Mouse (Mus musculus) stomach, embryonic 16.5 days (tissue): ENCODE results near the gene Gm8165. TPM values are rescaled to one million over a fixed set of nuclear protein-coding genes. Genes with fewer than 3 reads are reported as not detected.
"Not testable (repeated sequence)": the region's sequence is repeated elsewhere in the genome, so short reads cannot be mapped to it uniquely, and the experiment has no call there.

Experiments used
- ATAC-seq: fragments of 200-750 bp; cut with Nextera tagmentation; 2 replicates; pipeline ENCODE4 v1.8.0; 2017; ENCODE audit warnings: moderate number of reproducible peaks, moderate TSS enrichment; ENCODE audit not compliant: insufficient read depth, low FRiP score
- H3K27ac ChIP-seq: fragments of 300-500 bp; sonication (generic); 2 replicates; pipeline ENCODE4 v1.5.1; 2014; ENCODE audit warnings: low read length
- H3K27me3 ChIP-seq: fragments of 300-500 bp; sonication (generic); 2 replicates; pipeline ENCODE4 v1.6.1; 2014; ENCODE audit warnings: low read length, control low read depth, mixed read lengths; ENCODE audit not compliant: control insufficient read depth, insufficient read depth
- H3K36me3 ChIP-seq: fragments of 300-500 bp; sonication (generic); 2 replicates; pipeline ENCODE4 v1.6.1; 2014; ENCODE audit warnings: low read length; ENCODE audit not compliant: control insufficient read depth, insufficient read depth
- H3K4me1 ChIP-seq: fragments of 300-500 bp; sonication (generic); 2 replicates; pipeline ENCODE4 v1.6.1; 2014; ENCODE audit warnings: low read length, control low read depth, mixed read lengths; ENCODE audit not compliant: control insufficient read depth, insufficient read depth
- H3K4me2 ChIP-seq: fragments of 300-500 bp; sonication (generic); 2 replicates; pipeline ENCODE4 v1.6.1; 2014; ENCODE audit warnings: low read depth, low read length, mixed read lengths
- H3K4me3 ChIP-seq: fragments of 300-500 bp; sonication (generic); replicated peaks from 2 replicates; pipeline ENCODE4 v1.5.1; 2014; ENCODE audit warnings: mild to moderate bottlenecking, low read length
- H3K9ac ChIP-seq: fragments of 300-500 bp; sonication (generic); 2 replicates; pipeline ENCODE4 v1.6.1; 2014; ENCODE audit warnings: low read length
- H3K9me3 ChIP-seq: fragments of 300-500 bp; sonication (generic); replicated peaks from 2 replicates; pipeline ENCODE4 v1.6.1; 2016; ENCODE audit warnings: low read length, control low read depth; ENCODE audit not compliant: control insufficient read depth
- WGBS: fragments of 180-500 bp; shearing (Covaris S2); extraction: QIAGEN DNeasy Blood & Tissue Kit; methylation state at CpG from one replicate; pipeline ENCODE4 v1.1.7; 2014; 5-methylcytosine and 5-hydroxymethylcytosine counted together
- polyA plus RNA-seq: library from polyadenylated mRNA; unstranded; fragments of >200 nt; fragmentation: Nextera tagmentation; extraction: Ambion mirVana; gene quantifications from 2 replicates; pipeline ENCODE4 v1.2.1, GENCODE M21; 2015

The Gm8165 gene
- not detected in 2 replicates for polyA plus RNA-seq

GRCm38 (mm10) chr14:43677099-43677498, at the start of gene Gm8165:
Gene Gm8165 (minus strand): TSS chr14:43677199.
- H3K36me3 ChIP-seq, H3K4me3 ChIP-seq, H3K27ac ChIP-seq, H3K4me2 ChIP-seq, H3K9me3 ChIP-seq, ATAC-seq, H3K4me1 ChIP-seq, H3K27me3 ChIP-seq, H3K9ac ChIP-seq: not testable (repeated sequence)
- no CpG with 5 or more reads among the region's 2 CpGs for WGBS

DNA sequence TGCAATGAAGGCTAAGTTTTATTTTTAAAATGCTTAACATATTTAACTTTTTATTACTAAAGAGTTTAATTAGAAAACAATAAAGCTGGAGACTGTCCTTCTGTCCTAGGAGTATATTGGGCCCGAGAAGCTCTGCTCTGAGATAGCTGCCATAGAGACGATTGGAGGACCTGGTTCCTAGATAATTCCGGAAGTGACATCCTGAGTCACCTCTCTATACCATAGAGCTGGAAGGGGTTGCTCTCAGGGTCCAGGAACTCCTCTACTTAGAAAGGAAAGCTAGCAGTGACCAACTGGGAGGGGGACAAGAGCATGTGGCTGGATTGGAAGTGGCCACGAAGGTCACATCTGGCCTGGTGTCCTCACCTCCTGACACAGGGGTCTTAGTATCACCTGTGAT, 20.6 kb upstream of the Gm8165 start, which contains the start of gene Gm7324:
Gm7324 (plus strand) TSS at position 208 of the 400 bp plus-strand sequence.
- not testable (repeated sequence) for H3K9me3 ChIP-seq
- 77% methylated on average over 4 of the region's 4 CpGs for whole genome bisulfite sequencing

More for the DNA sequence above, 20.6 kb upstream of the Gm8165 start, which contains the start of gene Gm7324:
- not testable (repeated sequence) for H3K4me1 ChIP-seq, H3K9ac ChIP-seq, H3K27ac ChIP-seq, H3K4me2 ChIP-seq, H3K36me3 ChIP-seq, ATAC-seq, H3K27me3 ChIP-seq, H3K4me3 ChIP-seq

Other genes starting within 250 kb of the Gm8165 start
- not detected in 2 replicates for gene Gm5799, start 133.6 kb downstream of the Gm8165 start, polyA plus RNA-seq
- not detected in 2 replicates for gene Gm17654, start 98.1 kb downstream of the Gm8165 start, polyA plus RNA-seq
- not detected in 2 replicates for gene Gm10375, start 69.2 kb downstream of the Gm8165 start, polyA plus RNA-seq
- gene Gm7324, start 20.6 kb upstream of the Gm8165 start, polyA plus RNA-seq = 0.66 and 0.83 TPM in 2 replicates
- not detected in 2 replicates for gene Gm16506, start 50.3 kb upstream of the Gm8165 start, polyA plus RNA-seq
- not detected in 2 replicates for gene Gm6526, start 70.7 kb upstream of the Gm8165 start, polyA plus RNA-seq
- gene Gm8180, start 107.5 kb upstream of the Gm8165 start, polyA plus RNA-seq = not detected in 2 replicates
- 0.40 and 1.0 TPM in 2 replicates for gene Ear1, start 198.3 kb upstream of the Gm8165 start, polyA plus RNA-seq
- not detected in 2 replicates for gene Ear10, start 246.4 kb upstream of the Gm8165 start, polyA plus RNA-seq
- gene Gm8113, start 248.2 kb upstream of the Gm8165 start, polyA plus RNA-seq = 9.1 and 10.6 TPM in 2 replicates